Mouse (Mus musculus) limb, embryonic 10.5 days (tissue): ENCODE data around the gene Mrgprh. TPM values are rescaled to one million over a fixed set of nuclear protein-coding genes. Genes with fewer than 3 reads are reported as not detected.

Source experiments
- DNase-seq: peaks from one replicate; pipeline ENCODE4 v3.0.0-alpha.2; 2017; ENCODE audit warnings: low spot score
- H3K27ac ChIP-seq: fragments of 300-500 bp; sonication (generic); 2 replicates; pipeline ENCODE4 v1.5.1; 2016; ENCODE audit warnings: mild to moderate bottlenecking
- H3K27me3 ChIP-seq: fragments of 300-500 bp; sonication (generic); 2 replicates; pipeline ENCODE4 v1.6.1; 2016; ENCODE audit warnings: low read depth, mild to moderate bottlenecking; ENCODE audit not compliant: poor library complexity, severe bottlenecking
- H3K36me3 ChIP-seq: fragments of 300-500 bp; sonication (generic); 2 replicates; pipeline ENCODE4 v1.6.1; 2016; ENCODE audit warnings: mild to moderate bottlenecking, moderate library complexity
- H3K4me1 ChIP-seq: fragments of 300-500 bp; sonication (generic); 2 replicates; pipeline ENCODE4 v1.6.1; 2016
- H3K4me3 ChIP-seq: fragments of 300-500 bp; sonication (generic); 2 replicates; pipeline ENCODE4 v1.5.1; 2016; ENCODE audit warnings: mild to moderate bottlenecking, moderate library complexity
- H3K9me3 ChIP-seq: fragments of 300-500 bp; sonication (generic); replicated peaks from 2 replicates; pipeline ENCODE4 v1.6.1; 2016; ENCODE audit warnings: mild to moderate bottlenecking
- WGBS: fragments of 180-500 bp; shearing (Covaris S2); methylation state at CpG from one replicate; pipeline ENCODE4 v1.1.7; 2016; 5-methylcytosine and 5-hydroxymethylcytosine counted together
- polyA plus RNA-seq: library from polyadenylated mRNA; unstranded; fragments of >200 nt; fragmentation: Nextera tagmentation; extraction: Ambion mirVana; gene quantifications from 2 replicates; pipeline ENCODE4 v1.2.1, GENCODE M21; 2016

The Mrgprh gene
- polyA plus RNA-seq, 1 experiment from 2014 or later: 0.09 TPM

DNA sequence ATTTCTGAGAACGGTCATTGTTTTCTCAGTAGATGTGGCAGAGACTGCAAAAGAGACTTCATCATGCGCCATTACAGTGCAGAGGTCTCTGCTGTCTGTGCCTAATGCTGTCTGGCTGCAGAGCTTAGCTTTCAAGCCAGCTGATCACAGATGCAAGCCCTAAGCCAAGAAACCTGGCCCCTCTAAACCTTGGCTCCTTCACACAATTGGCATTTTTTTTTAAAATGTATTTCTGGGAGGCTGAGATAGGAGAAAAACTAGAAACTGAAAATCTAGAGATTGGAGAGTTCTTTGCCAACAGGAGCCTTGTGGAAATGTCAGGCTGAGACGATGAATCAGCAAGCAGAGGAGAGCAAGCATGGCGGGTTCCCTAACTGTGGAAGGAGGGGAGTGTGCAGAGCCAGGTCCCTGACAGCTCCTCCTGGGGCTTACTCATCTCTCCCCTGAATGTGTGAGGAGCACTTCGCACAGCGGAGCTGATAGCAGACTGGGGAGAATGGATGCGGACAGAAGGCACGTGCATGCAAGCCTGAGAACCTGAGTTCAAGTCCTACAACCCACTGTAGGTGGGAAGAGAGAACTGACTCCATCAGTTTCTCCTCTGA lies 26.0 kb upstream of the Mrgprh start:
- WGBS: 88% methylated on average over 8 of the region's 8 CpGs
- Histone ChIP-seq H3K9me3 (no peaks in the 10 kb centered on the region), H3K27me3 (no peaks in the 10 kb centered on the region), H3K27ac (no peak overlapping the region), H3K36me3 (no peaks in the 10 kb centered on the region), H3K4me3 (no peak overlapping the region), H3K4me1 (peaks cover 11% of the 10 kb centered on the region)
- no peak for DNase-seq

GRCm38 (mm10) chr17:12851689-12852088 lies 24.1 kb upstream of the Mrgprh start:
- Histone ChIP-seq H3K27me3 (no peaks in the 10 kb centered on the region), H3K4me1 (no peaks in the 10 kb centered on the region; the same call in 1 of the 2 replicates), H3K4me3 (no peak overlapping the region), H3K9me3 (no peaks in the 10 kb centered on the region), H3K27ac (no peak overlapping the region), H3K36me3 (no peaks in the 10 kb centered on the region)
- DNase-seq: no peak
- 74% methylated on average over 11 of the region's 11 CpGs for WGBS

- Histone ChIP-seq H3K27ac (no peak overlapping the region), H3K27me3 (no peaks in the 10 kb centered on the region), H3K9me3 (no peaks in the 10 kb centered on the region), H3K4me3 (no peak overlapping the region), H3K4me1 (no peaks in the 10 kb centered on the region; the same call in 1 of the 2 replicates), H3K36me3 (no peaks in the 10 kb centered on the region)
- WGBS: 84% methylated on average over 2 of the region's 2 CpGs
- DNase-seq: no peak
Observed at GRCm38 (mm10) chr17:12853821-12854220, 22.0 kb upstream of the Mrgprh start.

DNA sequence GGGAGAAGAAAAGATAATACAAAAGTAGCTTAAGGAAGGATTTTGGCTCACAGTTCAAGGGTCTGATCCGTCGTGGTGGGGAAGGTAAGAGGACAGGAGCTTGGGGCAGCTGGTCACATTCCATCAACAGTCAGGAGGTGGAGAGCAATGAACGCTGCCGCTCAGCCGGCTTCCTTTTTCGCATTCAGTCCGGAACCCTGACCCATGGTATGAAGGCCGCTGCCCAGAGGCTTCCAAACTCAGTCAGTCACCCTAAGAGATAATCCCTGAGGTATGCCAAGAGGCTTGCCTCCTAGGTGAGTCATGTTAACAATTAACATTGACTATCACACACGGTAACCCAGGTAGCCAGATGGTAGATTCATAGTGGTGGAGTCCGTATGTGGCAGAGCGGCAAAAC lies 21.4 kb upstream of the Mrgprh start:
- H3K4me1 ChIP-seq: no peaks in the 10 kb centered on the region; the same call in 1 of the 2 replicates
- WGBS: 96% methylated on average over 11 of the region's 11 CpGs
- no peak overlapping the region for H3K27ac ChIP-seq
- H3K9me3 ChIP-seq: no peaks in the 10 kb centered on the region
- H3K36me3 ChIP-seq: no peaks in the 10 kb centered on the region
- H3K4me3 ChIP-seq: no peak overlapping the region
- no peak for DNase-seq
- H3K27me3 ChIP-seq: no peaks in the 10 kb centered on the region

- Histone ChIP-seq H3K9me3 (no peaks in the 10 kb centered on the region), H3K4me1 (no peaks in the 10 kb centered on the region), H3K4me3 (no peak overlapping the region), H3K27ac (no peak overlapping the region), H3K36me3 (no peaks in the 10 kb centered on the region), H3K27me3 (no peaks in the 10 kb centered on the region)
- WGBS: 57% methylated on average over 3 of the region's 3 CpGs
- no peak for DNase-seq
Observed at GRCm38 (mm10) chr17:12857395-12857794, 18.4 kb upstream of the Mrgprh start.

DNA sequence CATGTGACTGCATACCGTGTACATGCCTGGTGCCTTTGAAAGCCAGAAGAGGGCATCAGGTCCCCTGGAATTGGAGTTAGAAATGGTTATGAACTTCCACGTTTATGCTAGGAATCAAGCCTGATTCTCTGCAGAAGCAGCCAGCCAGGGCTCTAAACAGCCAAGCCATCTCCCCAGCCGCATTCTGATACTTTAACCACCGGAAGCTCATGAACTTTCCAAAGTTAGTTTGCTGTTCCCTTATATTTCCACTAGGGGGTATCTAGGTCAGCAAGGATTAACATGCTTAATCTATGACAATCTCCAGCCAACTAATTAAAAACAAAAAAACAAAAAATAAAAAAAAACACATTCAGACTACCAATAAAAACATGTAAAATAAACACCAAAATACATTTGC lies 17.8 kb upstream of the Mrgprh start:
- H3K4me3 ChIP-seq: no peak overlapping the region
- no peaks in the 10 kb centered on the region for H3K4me1 ChIP-seq
- H3K9me3 ChIP-seq: no peaks in the 10 kb centered on the region
- WGBS: 48% methylated on average over 4 of the region's 4 CpGs
- no peak overlapping the region for H3K27ac ChIP-seq
- H3K27me3 ChIP-seq: no peaks in the 10 kb centered on the region
- no peaks in the 10 kb centered on the region for H3K36me3 ChIP-seq
- DNase-seq: no peak

DNA sequence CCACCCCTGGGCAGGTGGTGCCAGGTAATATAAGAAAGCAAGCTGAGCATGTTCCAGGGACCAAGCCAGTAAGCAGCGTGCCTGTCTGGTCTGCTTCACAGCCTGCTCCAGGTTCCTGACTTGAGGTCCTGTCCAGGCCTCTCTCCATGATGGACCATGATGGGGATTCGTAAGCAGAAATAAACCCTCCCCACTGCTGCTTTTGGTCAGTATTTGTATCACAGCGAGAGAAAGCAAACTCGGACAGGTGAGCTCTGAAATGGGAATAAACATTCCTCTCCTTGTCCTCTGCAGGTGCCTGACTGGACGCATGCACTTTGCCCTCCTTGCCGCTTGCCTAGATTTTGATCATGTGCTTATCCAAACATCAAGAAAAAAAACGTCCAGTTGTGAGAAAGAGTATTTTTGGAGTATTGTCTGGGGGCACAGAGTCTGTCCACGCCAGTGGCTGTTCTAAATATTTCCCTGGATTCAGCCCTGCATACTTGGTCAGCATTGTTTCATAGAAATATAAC lies 16.8 kb upstream of the Mrgprh start:
- Histone ChIP-seq H3K27me3 (no peaks in the 10 kb centered on the region), H3K36me3 (no peaks in the 10 kb centered on the region), H3K9me3 (no peaks in the 10 kb centered on the region), H3K4me1 (no peaks in the 10 kb centered on the region), H3K27ac (no peak overlapping the region), H3K4me3 (no peak overlapping the region)
- 84% methylated on average over 8 of the region's 8 CpGs for WGBS
- no peak for DNase-seq

DNA sequence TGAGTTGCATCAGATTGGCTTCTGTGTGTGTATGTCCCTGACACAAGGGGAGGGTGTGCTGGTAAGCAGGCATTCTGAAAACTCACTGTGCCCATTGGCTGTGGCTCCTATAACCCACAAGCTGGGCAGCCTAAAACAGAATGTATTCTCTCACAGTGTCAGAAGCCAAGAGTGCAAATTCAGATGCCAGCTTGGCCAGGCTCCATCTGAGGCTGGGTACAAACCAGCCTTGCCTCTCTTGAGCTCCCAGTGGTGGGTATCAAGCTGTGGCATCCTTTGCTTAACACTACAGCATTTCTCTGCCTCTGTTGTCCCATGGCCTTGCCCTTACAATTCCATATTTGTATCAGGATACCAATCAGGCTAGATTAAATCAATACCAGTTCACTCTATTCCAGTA lies 11.7 kb upstream of the Mrgprh start:
- Histone ChIP-seq H3K4me1 (peaks cover 13% of the 10 kb centered on the region), H3K27me3 (no peaks in the 10 kb centered on the region), H3K27ac (no peak overlapping the region), H3K36me3 (no peaks in the 10 kb centered on the region), H3K9me3 (no peaks in the 10 kb centered on the region), H3K4me3 (no peak overlapping the region)
- DNase-seq: no peak

GRCm38 (mm10) chr17:12865407-12865806 lies 10.4 kb upstream of the Mrgprh start:
- Histone ChIP-seq H3K4me3 (no peak overlapping the region), H3K36me3 (no peaks in the 10 kb centered on the region), H3K27ac (no peak overlapping the region), H3K4me1 (peaks cover 26% of the 10 kb centered on the region), H3K27me3 (no peaks in the 10 kb centered on the region), H3K9me3 (no peaks in the 10 kb centered on the region)
- no peak for DNase-seq
- 70% methylated on average over 3 of the region's 3 CpGs for WGBS

DNA sequence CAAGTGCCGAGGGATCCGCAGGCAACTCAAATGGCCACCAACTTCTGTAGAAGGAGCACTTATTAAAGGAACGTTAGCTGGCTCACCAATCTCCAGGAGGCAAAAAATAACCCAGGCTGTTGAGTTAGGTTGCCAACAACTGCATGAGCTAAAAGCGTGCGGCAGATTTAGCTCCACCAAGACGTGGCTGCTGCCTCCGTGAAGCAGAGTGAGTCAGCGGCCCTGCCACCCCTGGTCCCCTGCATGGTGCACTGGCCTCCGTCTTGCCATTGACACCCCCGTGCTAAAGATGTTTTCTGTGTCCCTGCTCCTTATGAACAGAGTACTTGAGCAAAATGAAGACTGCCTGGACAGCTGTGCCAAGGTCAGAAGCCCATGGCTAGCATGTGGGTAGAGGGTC lies 9.0 kb upstream of the Mrgprh start:
- H3K4me3 ChIP-seq: no peak overlapping the region
- 87% methylated on average over 10 of the region's 10 CpGs for WGBS

DNA sequence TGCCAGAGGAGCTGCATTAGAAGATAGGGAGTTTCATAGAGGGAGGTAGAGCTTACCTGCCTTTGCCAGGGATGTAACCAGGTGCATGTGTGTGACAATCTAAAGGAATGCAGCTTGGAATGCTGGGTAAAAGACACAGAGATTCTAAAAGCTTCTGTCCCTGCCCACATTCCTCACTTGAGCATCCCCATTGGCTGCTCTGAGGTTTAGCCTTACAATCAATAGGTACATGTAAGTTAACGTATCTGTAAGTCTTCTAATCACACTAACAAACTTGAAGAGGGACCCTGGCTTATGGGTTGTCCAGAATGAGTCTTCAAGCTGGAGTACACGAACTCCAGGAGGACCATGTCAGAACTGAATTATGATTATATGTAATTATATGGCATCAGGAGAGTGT lies 7.8 kb upstream of the Mrgprh start, which contains the start of gene Mas1:
Mas1 (minus strand) TSS at position 101 of the 400 bp plus-strand sequence.
- H3K4me1 ChIP-seq: peaks cover 48% of the 10 kb centered on the region
- no peak for DNase-seq
- 54% methylated on average over 2 of the region's 2 CpGs for WGBS
- peak within 1 kb of the TSS; percentile 50; the same call in 1 of the 2 replicates for H3K27ac ChIP-seq
- no peaks in the 10 kb centered on the region for H3K9me3 ChIP-seq
- H3K4me3 ChIP-seq: no peak within 1 kb of the TSS
- H3K36me3 ChIP-seq: no peaks in the 10 kb centered on the region
- 0 out of 2 replicates have a peak, but pooled peaks cover 3% of the 10 kb centered on the region for H3K27me3 ChIP-seq

More for the DNA sequence above, 9.0 kb upstream of the Mrgprh start:
- Histone ChIP-seq H3K27ac (no peak overlapping the region), H3K9me3 (no peaks in the 10 kb centered on the region), H3K4me1 (peaks cover 36% of the 10 kb centered on the region), H3K27me3 (0 out of 2 replicates have a peak, but pooled peaks cover 3% of the 10 kb centered on the region), H3K36me3 (no peaks in the 10 kb centered on the region)
- DNase-seq: no peak

DNA sequence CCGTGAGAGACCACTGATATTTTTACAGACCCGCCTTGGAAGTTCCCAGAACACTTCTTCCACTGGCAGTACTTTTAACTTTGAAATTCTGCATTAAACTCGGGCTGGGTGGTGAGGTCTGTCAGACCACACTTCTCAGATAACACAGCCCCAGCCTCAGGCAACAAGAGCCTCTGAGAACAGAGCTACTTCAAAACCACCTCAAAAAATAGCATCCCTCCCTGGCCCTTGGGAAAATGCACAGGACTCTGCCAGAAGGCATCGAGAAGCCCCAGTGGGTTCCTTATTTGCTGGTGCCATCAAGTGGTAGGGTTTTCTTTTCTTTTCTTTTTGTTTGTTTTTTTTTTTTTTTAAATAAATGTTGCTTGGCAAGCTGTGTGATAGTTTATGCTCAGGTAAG lies 7.2 kb upstream of the Mrgprh start:
- no peak for DNase-seq
- Histone ChIP-seq H3K27me3 (0 out of 2 replicates have a peak, but pooled peaks cover 3% of the 10 kb centered on the region), H3K27ac (peak overlapping the region; percentile 50; the same call in 1 of the 2 replicates), H3K36me3 (no peaks in the 10 kb centered on the region), H3K4me1 (peaks cover 53% of the 10 kb centered on the region), H3K9me3 (no peaks in the 10 kb centered on the region), H3K4me3 (no peak overlapping the region)
- 23% methylated on average over 4 of the region's 4 CpGs for WGBS

GRCm38 (mm10) chr17:12872275-12873028 lies 3.4 kb upstream of the Mrgprh start:
- no peaks in the 10 kb centered on the region for H3K9me3 ChIP-seq
- peaks cover 53% of the 10 kb centered on the region for H3K4me1 ChIP-seq

More at GRCm38 (mm10) chr17:12872275-12873028, 3.4 kb upstream of the Mrgprh start:
- H3K27me3 ChIP-seq: 0 out of 2 replicates have a peak, but pooled peaks cover 8% of the 10 kb centered on the region
- peak overlapping the region; percentile 8; the same call in 1 of the 2 replicates for H3K4me3 ChIP-seq
- peak; percentile 52 for DNase-seq
- H3K36me3 ChIP-seq: no peaks in the 10 kb centered on the region
- peak overlapping the region; percentile 32; the same call in 1 of the 2 replicates for H3K27ac ChIP-seq
- WGBS: 51% methylated on average over 16 of the region's 16 CpGs
